In genomic region chr14:100461141-100462043, GRCm38 (mm10) we compare ENCODE assay signal across 8 mouse cellular contexts.
DNase-seq lines count a peak whose midpoint lies in the region; ATAC-seq and TF ChIP-seq lines count a peak whose summit lies in the region.

No protein-coding gene starts in this region.

- H3K9me3 ChIP-seq in forebrain, embryonic 13.5 days (replicated peaks): no peaks in the 10 kb centered on the region
- no peaks in the 10 kb centered on the region for H3K9me3 ChIP-seq in heart, postnatal 0 days (replicated peaks; ENCODE audit: control insufficient read depth, low read length)
- no peaks in the 10 kb centered on the region for H3K9me3 ChIP-seq in lung, embryonic 15.5 days

- WGBS in forebrain, embryonic 13.5 days: 27% methylated on average over 12 of the region's 12 CpGs
- 18% methylated on average over 12 of the region's 12 CpGs for WGBS in heart, postnatal 0 days
- 35% methylated on average over 12 of the region's 12 CpGs for WGBS in lung, embryonic 15.5 days

- no peaks in the 10 kb centered on the region for H3K27me3 ChIP-seq in forebrain, embryonic 13.5 days
- no peaks in the 10 kb centered on the region for H3K27me3 ChIP-seq in heart, postnatal 0 days (ENCODE audit: control insufficient read depth, insufficient read depth, low read length)
- H3K27me3 ChIP-seq in lung, embryonic 15.5 days: no peaks in the 10 kb centered on the region

- no peaks in the 10 kb centered on the region for H3K36me3 ChIP-seq in forebrain, embryonic 13.5 days (ENCODE audit: poor library complexity, severe bottlenecking)
- H3K36me3 ChIP-seq in heart, postnatal 0 days (replicated peaks; ENCODE audit: control insufficient read depth, insufficient read depth, low read length): no peaks in the 10 kb centered on the region
- H3K36me3 ChIP-seq in lung, embryonic 15.5 days: no peaks in the 10 kb centered on the region

- H3K9ac ChIP-seq in forebrain, embryonic 13.5 days: peak overlapping the region; percentile 37
- H3K9ac ChIP-seq in heart, postnatal 0 days (replicated peaks; ENCODE audit: low read depth, low read length): peak overlapping the region; percentile 28
- H3K9ac ChIP-seq in lung, embryonic 15.5 days: no peak overlapping the region

- TF ChIP-seq EP300 in heart, postnatal 0 days (IDR thresholded peaks at IDR 0.05; ENCODE audit: low read depth): 0 out of 2 replicates have a peak, but pooled peaks have one; percentile 65

- DNase-seq in c-Kit-positive CD71-negative TER-119-negative erythroid progenitor cells, embryonic 14.5 days (ENCODE audit: low read depth): peak; percentile 26
- DNase-seq in heart, postnatal 0 days (ENCODE audit: low spot score): peak; percentile 92
- DNase-seq in kidney, postnatal 25 days: peak; percentile 85 to 89
- peak; percentile 88 for DNase-seq in right cerebral cortex, adult 18-20 months
- DNase-seq in adipocyte (ENCODE audit: low spot score): no peak

- no peak overlapping the region for H3K4me3 ChIP-seq in forebrain, embryonic 13.5 days
- H3K4me3 ChIP-seq in heart, postnatal 0 days (ENCODE audit: low read depth, low read length): no peak overlapping the region
- H3K4me3 ChIP-seq in lung, embryonic 15.5 days: no peak overlapping the region

- TF ChIP-seq CTCF in heart, postnatal 0 days (IDR thresholded peaks at IDR 0.05; ENCODE audit: low read depth): no peak

- ATAC-seq in CD4-positive, CD25-positive, alpha-beta regulatory T cell, adult 4 months: peak; percentile 75
- peak; percentile 85 for ATAC-seq in forebrain, embryonic 13.5 days
- peak; percentile 98 for ATAC-seq in heart, postnatal 0 days (ENCODE audit: insufficient read depth, low read depth)
- ATAC-seq in lung, embryonic 15.5 days (ENCODE audit: borderline replicate concordance, extremely low read depth, low FRiP score, low TSS enrichment): peak; percentile 76; the same call in 1 of the 2 replicates

- H3K4me1 ChIP-seq in forebrain, embryonic 13.5 days: peaks cover 45% of the 10 kb centered on the region
- H3K4me1 ChIP-seq in heart, postnatal 0 days (ENCODE audit: control insufficient read depth, insufficient read depth): peaks cover 11% of the 10 kb centered on the region; the same call in 1 of the 2 replicates
- H3K4me1 ChIP-seq in lung, embryonic 15.5 days: peaks cover 35% of the 10 kb centered on the region

- peak overlapping the region; percentile 81 for H3K27ac ChIP-seq in forebrain, embryonic 13.5 days
- H3K27ac ChIP-seq in heart, postnatal 0 days (ENCODE audit: low read depth): peak overlapping the region; percentile 87
- H3K27ac ChIP-seq in lung, embryonic 15.5 days: no peak overlapping the region

- H3K4me2 ChIP-seq in forebrain, embryonic 13.5 days: peak overlapping the region; percentile 47
- H3K4me2 ChIP-seq in heart, postnatal 0 days (ENCODE audit: low read depth, low read length): 0 out of 2 replicates have a peak overlapping the region, but pooled peaks have one; percentile 29
- H3K4me2 ChIP-seq in lung, embryonic 15.5 days: no peak overlapping the region
